Mouse (Mus musculus) heart, adult 2 months (tissue): ENCODE measurements at regions not wholly inside any gene's neighbourhood (a gene's known extent, or its start where the extent isn't known, plus 50 kb on each side); places are given as distances from the start of the nearest gene placed in this dataset.

Experiments used
- CTCF ChIP-seq: fragments of 200-600 bp; IDR thresholded peaks from 2 replicates; pipeline ENCODE4 v1.8.1; 2022; ENCODE audit warnings: antibody characterized with exemption, mild to moderate bottlenecking, moderate library complexity
- EP300 ChIP-seq: fragments of 200-500 bp; IDR thresholded peaks from 2 replicates; pipeline ENCODE4 v1.6.1; 2011; ENCODE audit warnings: low read depth, low read length, control low read depth; ENCODE audit not compliant: insufficient read depth
- POLR2A ChIP-seq: fragments of 200-500 bp; IDR thresholded peaks from 2 replicates; pipeline ENCODE4 v1.6.1; 2011; ENCODE audit warnings: mild to moderate bottlenecking, low read depth, low read length, control low read depth; ENCODE audit not compliant: insufficient read depth

DNA sequence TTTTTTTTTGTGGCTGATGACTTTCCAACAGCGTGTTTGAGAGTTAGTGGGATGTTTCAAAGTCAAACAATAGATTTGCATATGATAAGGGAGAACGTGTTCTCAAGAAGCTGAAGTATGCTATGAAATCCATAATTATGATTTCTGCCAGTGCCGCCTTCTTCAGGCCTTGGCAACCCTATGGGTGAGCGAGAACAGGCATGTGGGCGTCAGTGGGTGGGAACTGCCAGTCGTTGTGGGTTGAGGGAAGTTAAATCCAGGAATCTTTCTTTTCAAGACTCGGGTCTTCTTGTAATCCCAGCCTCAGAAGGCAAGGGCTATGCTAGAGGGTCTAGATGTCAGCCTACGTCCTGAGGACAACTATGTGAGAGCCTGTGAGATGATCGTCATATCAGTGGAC, 60.6 kb upstream of the Slc30a5 start:
- TF ChIP-seq EP300: no peak
- no peak for TF ChIP-seq POLR2A
- no peak for TF ChIP-seq CTCF
